Mouse (Mus musculus) naive thymus-derived CD4-positive, alpha-beta T cell, adult 2 months (primary cell): ENCODE results near the gene Cep19.
A peak's percentile ranks its signal among the peaks of the same experiment; 100 is the strongest.
"Not testable (repeated sequence)": the region's sequence is repeated elsewhere in the genome, so short reads cannot be mapped to it uniquely, and the experiment has no call there.

Source experiments
- DNase-seq: peaks from one replicate; pipeline ENCODE4 v3.0.0-alpha.2; 2011; ENCODE audit warnings: low read depth

Gene Cep19

GRCm38 (mm10) chr16:32099638-32100150 lies at the start of gene Cep19, which contains the start of gene Pigx:
Gene Cep19 (plus strand): TSS chr16:32099800.
Gene Pigx (minus strand): TSS chr16:32099740.
- DNase-seq: peak; percentile 88

GRCm38 (mm10) chr16:32058817-32059216 lies 40.8 kb upstream of the Cep19 start:
- DNase-seq: no peak

- DNase-seq: peak; percentile 43
Measured at GRCm38 (mm10) chr16:32059840-32060523, 39.6 kb upstream of the Cep19 start.

- peak; percentile 28 for DNase-seq
Measured at GRCm38 (mm10) chr16:32062226-32062625, 37.4 kb upstream of the Cep19 start.

GRCm38 (mm10) chr16:32063900-32064299 lies 35.7 kb upstream of the Cep19 start:
- no peak for DNase-seq

GRCm38 (mm10) chr16:32066899-32067298 lies 32.7 kb upstream of the Cep19 start:
- no peak for DNase-seq

- DNase-seq: no peak
Measured at GRCm38 (mm10) chr16:32068389-32069300, 31.0 kb upstream of the Cep19 start.

- not testable (repeated sequence) for DNase-seq
Measured at GRCm38 (mm10) chr16:32070070-32070469, 29.5 kb upstream of the Cep19 start.

- DNase-seq: no peak
Measured at GRCm38 (mm10) chr16:32075762-32076161, 23.8 kb upstream of the Cep19 start.

GRCm38 (mm10) chr16:32076406-32076805 lies 23.2 kb upstream of the Cep19 start:
- no peak for DNase-seq

GRCm38 (mm10) chr16:32077648-32078407 lies 21.8 kb upstream of the Cep19 start:
- DNase-seq: peak; percentile 70

GRCm38 (mm10) chr16:32078408-32078990 lies 21.1 kb upstream of the Cep19 start:
- no peak for DNase-seq

- peak; percentile 87 for DNase-seq
Measured at GRCm38 (mm10) chr16:32078991-32079511, 20.5 kb upstream of the Cep19 start, which contains the start of gene Pak2. Gene Pak2 (minus strand): TSS chr16:32079342.

GRCm38 (mm10) chr16:32087629-32088443 lies 11.8 kb upstream of the Cep19 start:
- DNase-seq: peak; percentile 69

GRCm38 (mm10) chr16:32091466-32091865 lies 8.1 kb upstream of the Cep19 start:
- no peak for DNase-seq

GRCm38 (mm10) chr16:32097757-32098156 lies 1.8 kb upstream of the Cep19 start:
- DNase-seq: not testable (repeated sequence)

GRCm38 (mm10) chr16:32098897-32099637 lies 533 bp upstream of the Cep19 start:
- DNase-seq: no peak

GRCm38 (mm10) chr16:32102295-32102694 lies 2.7 kb downstream of the Cep19 start:
- DNase-seq: no peak

GRCm38 (mm10) chr16:32105698-32106097 lies 6.1 kb downstream of the Cep19 start:
- DNase-seq: peak; percentile 57
